Mouse (Mus musculus): ENCODE results near the gene Pias1. TPM values are rescaled to one million over a fixed set of nuclear protein-coding genes. Genes with fewer than 3 reads are reported as not detected.
A peak's percentile ranks its signal among the peaks of the same experiment; 100 is the strongest.

Pias1 gene
- polyA plus RNA-seq (2015; fragmentation: Nextera tagmentation; extraction: Ambion mirVana) = 56.5 and 59.2 TPM in 2 replicates

- no peaks in the 10 kb centered on the region for H3K9me3 ChIP-seq
- H3K27me3 ChIP-seq = no peaks in the 10 kb centered on the region
- H3K9ac ChIP-seq = no peak within 1 kb of the TSS
- H3K27ac ChIP-seq = no peak within 1 kb of the TSS
- no peak for ATAC-seq (ENCODE audit: insufficient number of reproducible peaks, insufficient read depth, low FRiP score, low TSS enrichment, low read depth)
- no peak within 1 kb of the TSS for H3K4me3 ChIP-seq
- WGBS = 87% methylated on average over 5 of the region's 5 CpGs
- no peaks in the 10 kb centered on the region for H3K36me3 ChIP-seq
- H3K4me2 ChIP-seq = no peak within 1 kb of the TSS
- no peaks in the 10 kb centered on the region for H3K4me1 ChIP-seq
These were observed at the start of gene Pias1 for GRCm38 (mm10) chr9:62987824-62988223. Pias1 (minus strand) TSS chr9:62987924.

GRCm38 (mm10) chr9:63035431-63035830, 47.7 kb upstream of the Pias1 start:
- H3K9ac ChIP-seq = no peak overlapping the region
- H3K4me3 ChIP-seq = no peak overlapping the region
- ATAC-seq (ENCODE audit: insufficient number of reproducible peaks, insufficient read depth, low FRiP score, low TSS enrichment, low read depth) = no peak
- 80% methylated on average over 2 of the region's 2 CpGs for WGBS
- H3K4me2 ChIP-seq = no peak overlapping the region
- H3K4me1 ChIP-seq = peaks cover 8% of the 10 kb centered on the region
- H3K27me3 ChIP-seq = no peaks in the 10 kb centered on the region
- no peaks in the 10 kb centered on the region for H3K36me3 ChIP-seq
- H3K9me3 ChIP-seq = no peaks in the 10 kb centered on the region
- H3K27ac ChIP-seq = no peak overlapping the region

GRCm38 (mm10) chr9:63031011-63031782, 43.5 kb upstream of the Pias1 start:
- ATAC-seq (ENCODE audit: insufficient number of reproducible peaks, insufficient read depth, low FRiP score, low TSS enrichment, low read depth) = 0 out of 2 replicates have a peak, but pooled peaks have one; percentile 37
- Histone ChIP-seq H3K9me3 (no peaks in the 10 kb centered on the region), H3K9ac (0 out of 2 replicates have a peak overlapping the region, but pooled peaks have one; percentile 4), H3K4me2 (0 out of 2 replicates have a peak overlapping the region, but pooled peaks have one; percentile 1), H3K27ac (no peak overlapping the region), H3K27me3 (no peaks in the 10 kb centered on the region), H3K4me1 (peaks cover 8% of the 10 kb centered on the region), H3K4me3 (no peak overlapping the region), H3K36me3 (no peaks in the 10 kb centered on the region)
- whole genome bisulfite sequencing = 50% methylated on average over 13 of the region's 13 CpGs

GRCm38 (mm10) chr9:63022486-63022885, 34.8 kb upstream of the Pias1 start:
- no peaks in the 10 kb centered on the region for H3K9me3 ChIP-seq
- H3K4me2 ChIP-seq = no peak overlapping the region
- WGBS = 94% methylated on average over 1 of the region's 1 CpGs
- H3K4me1 ChIP-seq = no peaks in the 10 kb centered on the region
- ATAC-seq (ENCODE audit: insufficient number of reproducible peaks, insufficient read depth, low FRiP score, low TSS enrichment, low read depth) = no peak
- H3K27me3 ChIP-seq = no peaks in the 10 kb centered on the region
- H3K4me3 ChIP-seq = no peak overlapping the region
- no peak overlapping the region for H3K27ac ChIP-seq
- no peaks in the 10 kb centered on the region for H3K36me3 ChIP-seq
- H3K9ac ChIP-seq = no peak overlapping the region

GRCm38 (mm10) chr9:63007371-63007770, 19.6 kb upstream of the Pias1 start:
- H3K9me3 ChIP-seq = no peaks in the 10 kb centered on the region
- 86% methylated on average over 4 of the region's 4 CpGs for WGBS
- H3K4me2 ChIP-seq = no peak overlapping the region
- H3K36me3 ChIP-seq = no peaks in the 10 kb centered on the region
- H3K4me3 ChIP-seq = no peak overlapping the region
- H3K9ac ChIP-seq = no peak overlapping the region
- ATAC-seq (ENCODE audit: insufficient number of reproducible peaks, insufficient read depth, low FRiP score, low TSS enrichment, low read depth) = no peak
- peaks cover 12% of the 10 kb centered on the region; the same call in 1 of the 2 replicates for H3K4me1 ChIP-seq
- H3K27ac ChIP-seq = no peak overlapping the region
- no peaks in the 10 kb centered on the region for H3K27me3 ChIP-seq

GRCm38 (mm10) chr9:63006081-63006820, 18.5 kb upstream of the Pias1 start:
- no peaks in the 10 kb centered on the region for H3K36me3 ChIP-seq
- H3K9ac ChIP-seq = no peak overlapping the region
- H3K27me3 ChIP-seq = no peaks in the 10 kb centered on the region
- ATAC-seq (ENCODE audit: insufficient number of reproducible peaks, insufficient read depth, low FRiP score, low TSS enrichment, low read depth) = no peak
- H3K9me3 ChIP-seq = no peaks in the 10 kb centered on the region
- peaks cover 12% of the 10 kb centered on the region; the same call in 1 of the 2 replicates for H3K4me1 ChIP-seq
- no peak overlapping the region for H3K4me2 ChIP-seq
- no peak overlapping the region for H3K27ac ChIP-seq
- 65% methylated on average over 6 of the region's 6 CpGs for WGBS
- no peak overlapping the region for H3K4me3 ChIP-seq

GRCm38 (mm10) chr9:62998561-62998960, 10.8 kb upstream of the Pias1 start:
- H3K4me1 ChIP-seq = no peaks in the 10 kb centered on the region
- no peak overlapping the region for H3K9ac ChIP-seq
- no peak for ATAC-seq (ENCODE audit: insufficient number of reproducible peaks, insufficient read depth, low FRiP score, low TSS enrichment, low read depth)
- H3K9me3 ChIP-seq = no peaks in the 10 kb centered on the region
- H3K4me2 ChIP-seq = no peak overlapping the region
- no peaks in the 10 kb centered on the region for H3K27me3 ChIP-seq
- H3K4me3 ChIP-seq = no peak overlapping the region
- no peaks in the 10 kb centered on the region for H3K36me3 ChIP-seq
- H3K27ac ChIP-seq = no peak overlapping the region
- 53% methylated on average over 3 of the region's 3 CpGs for WGBS

GRCm38 (mm10) chr9:62997626-62998025, 9.9 kb upstream of the Pias1 start:
- H3K4me2 ChIP-seq = no peak overlapping the region
- H3K27me3 ChIP-seq = no peaks in the 10 kb centered on the region
- H3K36me3 ChIP-seq = no peaks in the 10 kb centered on the region
- WGBS = 64% methylated on average over 3 of the region's 3 CpGs
- no peaks in the 10 kb centered on the region for H3K4me1 ChIP-seq
- ATAC-seq (ENCODE audit: insufficient number of reproducible peaks, insufficient read depth, low FRiP score, low TSS enrichment, low read depth) = no peak
- H3K9me3 ChIP-seq = no peaks in the 10 kb centered on the region
- no peak overlapping the region for H3K4me3 ChIP-seq
- no peak overlapping the region for H3K27ac ChIP-seq
- H3K9ac ChIP-seq = no peak overlapping the region

- no peaks in the 10 kb centered on the region for H3K27me3 ChIP-seq
- H3K4me2 ChIP-seq = no peak overlapping the region
- no peaks in the 10 kb centered on the region for H3K36me3 ChIP-seq
- H3K9me3 ChIP-seq = no peaks in the 10 kb centered on the region
- WGBS = 47% methylated on average over 2 of the region's 2 CpGs
- no peak for ATAC-seq (ENCODE audit: insufficient number of reproducible peaks, insufficient read depth, low FRiP score, low TSS enrichment, low read depth)
- H3K27ac ChIP-seq = no peak overlapping the region
- no peaks in the 10 kb centered on the region for H3K4me1 ChIP-seq
- no peak overlapping the region for H3K4me3 ChIP-seq
- no peak overlapping the region for H3K9ac ChIP-seq
These were observed 7.5 kb upstream of the Pias1 start for GRCm38 (mm10) chr9:62995186-62995585.

- Histone ChIP-seq H3K36me3 (no peaks in the 10 kb centered on the region), H3K4me3 (no peak overlapping the region), H3K4me1 (no peaks in the 10 kb centered on the region), H3K9me3 (no peaks in the 10 kb centered on the region), H3K4me2 (no peak overlapping the region), H3K27me3 (no peaks in the 10 kb centered on the region), H3K9ac (no peak overlapping the region), H3K27ac (no peak overlapping the region)
- ATAC-seq (ENCODE audit: insufficient number of reproducible peaks, insufficient read depth, low FRiP score, low TSS enrichment, low read depth) = no peak
- WGBS = 97% methylated on average over 3 of the region's 3 CpGs
These were observed 2.4 kb upstream of the Pias1 start for GRCm38 (mm10) chr9:62990134-62990533.

GRCm38 (mm10) chr9:62980777-62981202, 6.9 kb downstream of the Pias1 start:
- Histone ChIP-seq H3K36me3 (no peaks in the 10 kb centered on the region), H3K9ac (peak overlapping the region; percentile 95), H3K9me3 (no peaks in the 10 kb centered on the region), H3K4me1 (peaks cover 6% of the 10 kb centered on the region), H3K27ac (peak overlapping the region; percentile 98), H3K4me3 (peak overlapping the region; percentile 95), H3K4me2 (peak overlapping the region; percentile 76), H3K27me3 (no peaks in the 10 kb centered on the region)
- WGBS = under 1% methylated on average over 38 of the region's 38 CpGs
- ATAC-seq (ENCODE audit: insufficient number of reproducible peaks, insufficient read depth, low FRiP score, low TSS enrichment, low read depth) = peak; percentile 92

All from embryonic facial prominence, embryonic 13.5 days (tissue).